8 mouse cellular contexts compared by ENCODE assay signal in genomic region chr2:58199442-58199841, GRCm38 (mm10). TPM values are rescaled to one million over a fixed set of nuclear protein-coding genes. Genes with fewer than 3 reads are reported as not detected.
A peak's percentile ranks its signal among the peaks of the same experiment; 100 is the strongest.
DNase-seq lines count a peak whose midpoint lies in the region; ATAC-seq lines count a peak whose summit lies in the region.

No protein-coding gene starts in this region.

- peak; percentile 19 to 38 for DNase-seq in urinary bladder, adult 18-20 months (ENCODE audit: low spot score in 2 of 2)
- no peak for DNase-seq in urinary bladder, adult 2 months (ENCODE audit: low spot score)
- peak; percentile 73 for DNase-seq in cerebellum, adult 9-11 months
- peak; percentile 30 to 53 for DNase-seq in frontal cortex, postnatal 14 days (ENCODE audit: low spot score in 2 of 2)
- DNase-seq in kidney, adult 9 months: peak; percentile 62
- DNase-seq in limb, embryonic 11.5 days (ENCODE audit: low spot score): peak; percentile 55
- peak; percentile 53 for DNase-seq in thymus, postnatal 25 days

- no peak overlapping the region for H3K9ac ChIP-seq in limb, embryonic 11.5 days (ENCODE audit: low read length)
- H3K9ac ChIP-seq in neural tube, embryonic 13.5 days: no peak overlapping the region

- WGBS in limb, embryonic 11.5 days: 80% methylated on average over 6 of the region's 6 CpGs
- 64% methylated on average over 6 of the region's 6 CpGs for WGBS in neural tube, embryonic 13.5 days

- H3K4me2 ChIP-seq in limb, embryonic 11.5 days (ENCODE audit: low read depth, severe bottlenecking): no peak overlapping the region
- no peak overlapping the region for H3K4me2 ChIP-seq in neural tube, embryonic 13.5 days

- no peaks in the 10 kb centered on the region for H3K27me3 ChIP-seq in limb, embryonic 11.5 days (ENCODE audit: control insufficient read depth, insufficient read depth, low read length)
- H3K27me3 ChIP-seq in neural tube, embryonic 13.5 days: no peaks in the 10 kb centered on the region

- H3K4me3 ChIP-seq in limb, embryonic 11.5 days (ENCODE audit: low read depth, low read length): no peak overlapping the region
- no peak overlapping the region for H3K4me3 ChIP-seq in neural tube, embryonic 13.5 days

- H3K9me3 ChIP-seq in limb, embryonic 11.5 days (ENCODE audit: control insufficient read depth, low read length): no peaks in the 10 kb centered on the region
- H3K9me3 ChIP-seq in neural tube, embryonic 13.5 days: no peaks in the 10 kb centered on the region

- H3K27ac ChIP-seq in limb, embryonic 11.5 days (replicated peaks; ENCODE audit: low read depth, low read length): no peak overlapping the region
- H3K27ac ChIP-seq in neural tube, embryonic 13.5 days (replicated peaks): no peak overlapping the region

- H3K36me3 ChIP-seq in limb, embryonic 11.5 days (ENCODE audit: control insufficient read depth, insufficient read depth, low read length): no peaks in the 10 kb centered on the region
- H3K36me3 ChIP-seq in neural tube, embryonic 13.5 days: no peaks in the 10 kb centered on the region

- no peak for ATAC-seq in limb, embryonic 11.5 days (ENCODE audit: insufficient number of reproducible peaks, low FRiP score, low TSS enrichment, low read depth)
- ATAC-seq in neural tube, embryonic 13.5 days (ENCODE audit: low read depth): peak; percentile 56; the same call in 1 of the 2 replicates

- H3K4me1 ChIP-seq in limb, embryonic 11.5 days (ENCODE audit: control insufficient read depth, insufficient read depth, low read length): no peaks in the 10 kb centered on the region
- H3K4me1 ChIP-seq in neural tube, embryonic 13.5 days (replicated peaks): no peaks in the 10 kb centered on the region

RNA-seq across cellular contexts. Expression of gene Cytip, which starts 4.1 kb away (rescaled TPM):
- 4.6 and 5.0 TPM in 2 replicates for polyA plus RNA-seq in urinary bladder, adult 2 months (2012; rRNA removed)
- polyA plus RNA-seq in limb, embryonic 11.5 days (2014; fragmentation: Nextera tagmentation; extraction: Ambion mirVana): 0.23 and 0.27 TPM in 2 replicates
- 0.81 TPM in 1 of 2 replicates, not detected in the other for polyA plus RNA-seq in neural tube, embryonic 13.5 days (2015; fragmentation: Nextera tagmentation; extraction: Ambion mirVana)
